Mouse (Mus musculus): ENCODE data around the gene Cat.

- no peak for TF ChIP-seq CTCF (conservative IDR thresholded peaks at IDR 0.05; ENCODE audit: insufficient read depth, insufficient read length, low read depth, low read length)
- TF ChIP-seq POLR2A (IDR thresholded peaks at IDR 0.05; ENCODE audit: low read depth, low read length), result no peak
Observed at GRCm38 (mm10) chr2:103411816-103412215, 73.1 kb downstream of the Cat start.
